Mouse (Mus musculus): ENCODE data around the gene Fam183b. TPM values are rescaled to one million over a fixed set of nuclear protein-coding genes. Genes with fewer than 3 reads are reported as not detected.
A peak's percentile ranks its signal among the peaks of the same experiment; 100 is the strongest.
"Not testable (repeated sequence)": the region's sequence is repeated elsewhere in the genome, so short reads cannot be mapped to it uniquely, and the experiment has no call there.

The Fam183b gene
- 1 to 10 TPM; 5.9 to 7.5 TPM for total RNA-seq (2021)

GRCm38 (mm10) chr11:58801558-58802228 is at the start of gene Fam183b:
Fam183b (minus strand) TSS chr11:58801960.
- DNase-seq, result peak; percentile 39 to 48

GRCm38 (mm10) chr11:58849731-58850130 is 48.0 kb upstream of the Fam183b start:
- no peak for DNase-seq

- no peak for DNase-seq
These were observed 45.9 kb upstream of the Fam183b start for GRCm38 (mm10) chr11:58847636-58848035.

GRCm38 (mm10) chr11:58846919-58847461 is 45.2 kb upstream of the Fam183b start, which contains the start of gene Gm12258:
Gm12258 (plus strand) TSS chr11:58847158.
- peak; percentile 82 to 86 for DNase-seq

GRCm38 (mm10) chr11:58838951-58839350 is 37.2 kb upstream of the Fam183b start, which contains the start of gene Olfr311:
Olfr311 (plus strand) TSS chr11:58839251.
- DNase-seq, result not testable (repeated sequence)

- DNase-seq, result peak in 1 of 2 experiments; percentile 3
These were observed 30.8 kb upstream of the Fam183b start for GRCm38 (mm10) chr11:58832541-58832940.

GRCm38 (mm10) chr11:58829764-58830163 is 28.0 kb upstream of the Fam183b start:
- DNase-seq, result no peak

- DNase-seq, result not testable (repeated sequence)
These were observed 27.2 kb upstream of the Fam183b start, which contains the start of gene Olfr312 for GRCm38 (mm10) chr11:58828937-58829336. Olfr312 (plus strand) TSS chr11:58829237.

GRCm38 (mm10) chr11:58815676-58816075 is 13.9 kb upstream of the Fam183b start:
- DNase-seq, result no peak

GRCm38 (mm10) chr11:58814700-58815099 is 12.9 kb upstream of the Fam183b start, which contains the start of gene Olfr313:
Olfr313 (plus strand) TSS chr11:58815000.
- DNase-seq, result not testable (repeated sequence)

GRCm38 (mm10) chr11:58812001-58812400 is 10.2 kb upstream of the Fam183b start:
- DNase-seq, result no peak

- DNase-seq, result no peak
These were observed 2.6 kb upstream of the Fam183b start for GRCm38 (mm10) chr11:58804393-58804792.

GRCm38 (mm10) chr11:58803871-58804270 is 2.1 kb upstream of the Fam183b start:
- DNase-seq, result no peak

GRCm38 (mm10) chr11:58799747-58800146 is 2.0 kb downstream of the Fam183b start:
- no peak for DNase-seq

- peak; percentile 66 to 71 for DNase-seq
These were observed 4.9 kb downstream of the Fam183b start for GRCm38 (mm10) chr11:58796850-58797249.

- DNase-seq, result no peak
These were observed 5.9 kb downstream of the Fam183b start for GRCm38 (mm10) chr11:58795856-58796255.

GRCm38 (mm10) chr11:58790646-58791045 is 11.1 kb downstream of the Fam183b start:
- no peak for DNase-seq

- DNase-seq, result no peak
These were observed 11.7 kb downstream of the Fam183b start for GRCm38 (mm10) chr11:58790053-58790452.

- DNase-seq, result no peak
These were observed 12.2 kb downstream of the Fam183b start for GRCm38 (mm10) chr11:58789532-58789931.

GRCm38 (mm10) chr11:58788346-58788745 is 13.4 kb downstream of the Fam183b start:
- DNase-seq, result no peak

- DNase-seq, result no peak
These were observed 14.1 kb downstream of the Fam183b start for GRCm38 (mm10) chr11:58787651-58788050.

- no peak for DNase-seq
These were observed 17.6 kb downstream of the Fam183b start for GRCm38 (mm10) chr11:58784182-58784581.

GRCm38 (mm10) chr11:58782480-58783089 is 19.2 kb downstream of the Fam183b start, which contains the start of gene Olfr314:
Olfr314 (plus strand) TSS chr11:58782952.
- no peak for DNase-seq
